13 mouse cellular contexts compared by ENCODE assay signal in genomic region chr14:37174484-37174883, GRCm38 (mm10). TPM values are rescaled to one million over a fixed set of nuclear protein-coding genes. Genes with fewer than 3 reads are reported as not detected.
DNase-seq lines count a peak whose midpoint lies in the region; ATAC-seq and TF ChIP-seq lines count a peak whose summit lies in the region.
"Had no signal": no experiment of that assay in that cellular context is flagged by ENCODE, and none has a peak within 500 bp of the region (broad histone marks: within the 10 kb centered on the region; RNA-seq: fewer than 3 reads in every experiment).

No protein-coding gene starts in this region.

- no peak overlapping the region for H3K4me2 ChIP-seq in midbrain, embryonic 12.5 days (replicated peaks)
- no peak overlapping the region for H3K4me2 ChIP-seq in midbrain, embryonic 15.5 days
- H3K4me2 ChIP-seq: hindbrain, embryonic 12.5 days; limb, embryonic 15.5 days had no signal

- H3K36me3 ChIP-seq in midbrain, embryonic 12.5 days = no peaks in the 10 kb centered on the region
- no peaks in the 10 kb centered on the region for H3K36me3 ChIP-seq in midbrain, embryonic 15.5 days (replicated peaks)
- H3K36me3 ChIP-seq: hindbrain, embryonic 12.5 days; limb, embryonic 15.5 days had no signal

- TF ChIP-seq CTCF in gastrocnemius, adult 2 months (IDR thresholded peaks at IDR 0.05) = peak; percentile 15; the same call in 1 of the 2 replicates

- no peaks in the 10 kb centered on the region for H3K27me3 ChIP-seq in midbrain, embryonic 12.5 days
- no peaks in the 10 kb centered on the region for H3K27me3 ChIP-seq in midbrain, embryonic 15.5 days (replicated peaks)
- H3K27me3 ChIP-seq: hindbrain, embryonic 12.5 days; limb, embryonic 15.5 days had no signal

- no peaks in the 10 kb centered on the region for H3K4me1 ChIP-seq in midbrain, embryonic 12.5 days
- H3K4me1 ChIP-seq in midbrain, embryonic 15.5 days = no peaks in the 10 kb centered on the region
- H3K4me1 ChIP-seq: hindbrain, embryonic 12.5 days; limb, embryonic 15.5 days had no signal

- no peak for DNase-seq in gastrocnemius, adult 2 months
- DNase-seq in gastrocnemius, adult 18-20 months (ENCODE audit: low spot score) = no peak
- DNase-seq in ZHBTc4 (ENCODE audit: low read depth, low spot score) = peak; percentile 59
- DNase-seq in retina, postnatal 1 day = peak; percentile 24
- no peak for DNase-seq in right cerebral cortex, adult 2 months (ENCODE audit: low spot score in 2 of 2)
- no peak for DNase-seq in gastrocnemius, postnatal 36 days
- DNase-seq: layer of hippocampus, adult 9-11 months; spleen, adult 18-20 months had no signal

- ATAC-seq in midbrain, embryonic 12.5 days (ENCODE audit: low FRiP score, low read depth) = 0 out of 2 replicates have a peak, but pooled peaks have one; percentile 9
- ATAC-seq in midbrain, embryonic 15.5 days (replicated peaks) = no peak

- intact Hi-C loops in gastrocnemius, adult 2 months (cut with DNase I) = no loop called here
- intact Hi-C loops in gastrocnemius, postnatal 36 days (cut with DNase I) = no loop called here

- no peaks in the 10 kb centered on the region for H3K9me3 ChIP-seq in midbrain, embryonic 12.5 days
- H3K9me3 ChIP-seq in midbrain, embryonic 15.5 days = no peaks in the 10 kb centered on the region
- H3K9me3 ChIP-seq: hindbrain, embryonic 12.5 days; limb, embryonic 15.5 days had no signal

- no peak overlapping the region for H3K9ac ChIP-seq in midbrain, embryonic 12.5 days (replicated peaks)
- no peak overlapping the region for H3K9ac ChIP-seq in midbrain, embryonic 15.5 days
- H3K9ac ChIP-seq: hindbrain, embryonic 12.5 days; limb, embryonic 15.5 days had no signal

- no peak overlapping the region for H3K27ac ChIP-seq in gastrocnemius, adult 2 months
- H3K27ac ChIP-seq in midbrain, embryonic 12.5 days (replicated peaks) = no peak overlapping the region
- H3K27ac ChIP-seq in midbrain, embryonic 15.5 days = no peak overlapping the region
- H3K27ac ChIP-seq: hindbrain, embryonic 12.5 days; limb, embryonic 15.5 days; macrophage had no signal

- no peak overlapping the region for H3K4me3 ChIP-seq in gastrocnemius, adult 2 months
- no peak overlapping the region for H3K4me3 ChIP-seq in midbrain, embryonic 12.5 days
- H3K4me3 ChIP-seq in midbrain, embryonic 15.5 days = no peak overlapping the region
- H3K4me3 ChIP-seq: hindbrain, embryonic 12.5 days; limb, embryonic 15.5 days had no signal

- WGBS in midbrain, embryonic 12.5 days = 78% methylated on average over 3 of the region's 3 CpGs
- WGBS in midbrain, embryonic 15.5 days = 73% methylated on average over 3 of the region's 3 CpGs

RNA-seq across cellular contexts. Expression of gene Ghitm, which starts 39.4 kb away (rescaled TPM):
- 100 to 1,000 TPM; 416 to 464 TPM for total RNA-seq in gastrocnemius, adult 2 months (2021)
- 100 to 1,000 TPM; 422 to 501 TPM for total RNA-seq in gastrocnemius, adult 18-20 months (2021)
- polyA plus RNA-seq in midbrain, embryonic 12.5 days (2016; fragmentation: Nextera tagmentation; extraction: Ambion mirVana) = 183 and 196 TPM in 2 replicates
- polyA plus RNA-seq in midbrain, embryonic 15.5 days (2015; fragmentation: Nextera tagmentation; extraction: Ambion mirVana) = 184 TPM in 2 replicates
- total RNA-seq in gastrocnemius, postnatal 36 days (2021) = 100 to 1,000 TPM; 399 to 418 TPM

Comparison
In these comparisons a context has a peak if more than half of its experiments do, and no peak if none do; other contexts are left out.
1. DNase-seq: peak in ZHBTc4 (single experiment) and retina, postnatal 1 day (single experiment); none in gastrocnemius, adult 2 months (single experiment), gastrocnemius, adult 18-20 months (single experiment), right cerebral cortex, adult 2 months (0 of 2) and gastrocnemius, postnatal 36 days (0 of 2).